Mouse (Mus musculus) spleen, adult 2 months (tissue): ENCODE results near the gene Ltbr. TPM values are rescaled to one million over a fixed set of nuclear protein-coding genes. Genes with fewer than 3 reads are reported as not detected.
"Not testable (repeated sequence)": the region's sequence is repeated elsewhere in the genome, so short reads cannot be mapped to it uniquely, and the experiment has no call there.

Experiments
- DNase-seq, 2 experiments: peaks; one replicate each; pipeline versions ENCODE4 v3.0.0 to v3.0.0-alpha.2; 2012 to 2021; ENCODE audit warnings: low spot score in 2 of 2, low read depth in 1 of 2
- H3K27ac ChIP-seq: fragments of 200-500 bp; 2 replicates; pipeline ENCODE4 v1.5.1; 2012; ENCODE audit warnings: low read length, inconsistent platforms; ENCODE audit not compliant: insufficient read depth
- H3K27me3 ChIP-seq: fragments of 200-500 bp; 2 replicates; pipeline ENCODE4 v1.6.1; 2012; ENCODE audit warnings: mild to moderate bottlenecking, moderate library complexity, low read length, inconsistent platforms; ENCODE audit not compliant: control insufficient read depth, insufficient read depth
- H3K36me3 ChIP-seq: fragments of 200-500 bp; 2 replicates; pipeline ENCODE4 v1.6.1; 2012; ENCODE audit warnings: mild to moderate bottlenecking, low read length, inconsistent platforms; ENCODE audit not compliant: control insufficient read depth, insufficient read depth
- H3K4me1 ChIP-seq: fragments of 200-500 bp; 2 replicates; pipeline ENCODE4 v1.6.1; 2011; ENCODE audit warnings: inconsistent platforms; ENCODE audit not compliant: control insufficient read depth, insufficient read depth, insufficient read length
- H3K4me3 ChIP-seq: fragments of 200-500 bp; 2 replicates; pipeline ENCODE4 v1.5.1; 2011; ENCODE audit warnings: mild to moderate bottlenecking, inconsistent platforms; ENCODE audit not compliant: insufficient read depth, insufficient read length; ENCODE audit errors: extremely low read depth
- CTCF ChIP-seq: fragments of 200-500 bp; IDR thresholded peaks from 2 replicates; pipeline ENCODE4 v1.5.1; 2011; ENCODE audit warnings: mild to moderate bottlenecking, inconsistent platforms; ENCODE audit not compliant: insufficient read depth, insufficient read length, insufficient replicate concordance; ENCODE audit errors: extremely low read depth
- POLR2A ChIP-seq: fragments of 200-500 bp; IDR thresholded peaks from 2 replicates; pipeline ENCODE4 v1.6.1; 2011; ENCODE audit warnings: low read depth, low read length, inconsistent platforms
- WGBS: fragments of 180-500 bp; shearing (Covaris S2); methylation state at CpG from one replicate; pipeline ENCODE4 v1.1.7; 2018; 5-methylcytosine and 5-hydroxymethylcytosine counted together
- polyA plus RNA-seq: library from polyadenylated mRNA; depleted of rRNA; stranded (reverse); fragments of >200 nt; gene quantifications from 2 replicates; pipeline ENCODE4 v1.2.3, GENCODE M21; 2012

The Ltbr gene
- polyA plus RNA-seq, 1 experiment = 22.8 TPM

GRCm38 (mm10) chr6:125314231-125314563, 512 bp upstream of the Ltbr start:
- 77% methylated on average over 7 of the region's 7 CpGs for WGBS
- peak overlapping the region; percentile 37; the same call in 1 of the 2 replicates for H3K27ac ChIP-seq

GRCm38 (mm10) chr6:125312581-125313355, 917 bp downstream of the Ltbr start:
- Histone ChIP-seq H3K4me3 (peak overlapping the region; percentile 50), H3K27me3 (peaks cover 8% of the 10 kb centered on the region; the same call in 1 of the 2 replicates), H3K27ac (no peak overlapping the region), H3K4me1 (no peaks in the 10 kb centered on the region), H3K36me3 (no peaks in the 10 kb centered on the region)
- 73% methylated on average over 22 of the region's 22 CpGs for WGBS
- TF ChIP-seq POLR2A (no peak), CTCF (no peak)
- no peak for DNase-seq

More at GRCm38 (mm10) chr6:125314231-125314563, 512 bp upstream of the Ltbr start:
- DNase-seq = no peak
- H3K36me3 ChIP-seq = no peaks in the 10 kb centered on the region
- H3K4me3 ChIP-seq = peak overlapping the region; percentile 42
- H3K4me1 ChIP-seq = no peaks in the 10 kb centered on the region
- TF ChIP-seq CTCF (no peak), POLR2A (no peak)
- H3K27me3 ChIP-seq = peaks cover 8% of the 10 kb centered on the region; the same call in 1 of the 2 replicates

- DNase-seq = no peak
- H3K27ac ChIP-seq = no peak overlapping the region
- TF ChIP-seq CTCF (no peak), POLR2A (no peak)
- 94% methylated on average over 9 of the region's 9 CpGs for WGBS
- no peaks in the 10 kb centered on the region for H3K36me3 ChIP-seq
- H3K4me3 ChIP-seq = no peak overlapping the region
- peaks cover 8% of the 10 kb centered on the region; the same call in 1 of the 2 replicates for H3K27me3 ChIP-seq
- H3K4me1 ChIP-seq = no peaks in the 10 kb centered on the region
Observed at GRCm38 (mm10) chr6:125312171-125312570, 1.5 kb downstream of the Ltbr start.

- no peaks in the 10 kb centered on the region for H3K36me3 ChIP-seq
- 93% methylated on average over 5 of the region's 5 CpGs for WGBS
- H3K4me3 ChIP-seq = no peak overlapping the region
- no peak for DNase-seq
- H3K4me1 ChIP-seq = no peaks in the 10 kb centered on the region
- TF ChIP-seq CTCF (no peak), POLR2A (no peak)
- peaks cover 8% of the 10 kb centered on the region; the same call in 1 of the 2 replicates for H3K27me3 ChIP-seq
- H3K27ac ChIP-seq = no peak overlapping the region
Observed at GRCm38 (mm10) chr6:125309406-125309805, 4.3 kb downstream of the Ltbr start.

DNA sequence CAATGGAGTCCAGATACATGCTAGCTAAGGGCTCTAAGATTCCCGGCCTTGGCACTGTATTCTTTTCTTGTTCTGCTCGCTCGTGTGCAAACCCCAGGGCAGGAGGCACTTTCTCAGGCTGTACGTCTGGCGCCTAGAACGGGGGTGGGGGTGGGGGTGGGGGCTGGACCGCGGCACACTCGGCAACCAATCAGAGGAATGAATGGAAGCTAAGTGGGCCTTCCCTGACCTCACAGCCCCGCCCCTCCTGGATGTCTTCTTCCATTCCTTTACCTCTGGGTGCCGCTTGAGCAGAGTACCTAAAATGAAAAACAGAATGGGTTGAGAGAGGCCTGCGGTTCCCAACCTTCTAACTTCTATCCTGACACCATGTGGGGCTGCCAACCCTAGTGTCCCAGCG, 4.8 kb downstream of the Ltbr start:
- no peaks in the 10 kb centered on the region for H3K36me3 ChIP-seq
- no peak for DNase-seq

DNA sequence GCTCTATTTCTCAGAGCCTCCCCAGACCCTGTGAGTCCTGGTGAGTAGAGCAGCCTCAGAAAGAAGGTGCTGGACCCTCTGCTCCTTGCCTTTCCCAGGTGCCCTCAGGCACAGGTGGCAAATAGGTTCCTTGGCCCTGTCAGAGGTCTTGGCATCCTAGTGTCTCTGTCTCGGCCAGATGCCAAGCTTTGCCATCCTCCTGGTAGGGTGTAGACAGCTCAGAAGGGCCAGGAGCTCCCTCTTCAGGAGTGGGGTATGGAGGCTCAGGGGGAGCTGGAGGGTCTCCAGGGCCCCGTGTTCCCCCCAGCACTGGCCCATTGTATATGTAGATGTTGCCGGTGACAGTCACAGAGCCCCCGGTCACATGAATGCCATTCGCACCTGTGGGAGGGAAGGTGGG, 6.6 kb downstream of the Ltbr start:
- no peak for DNase-seq
- TF ChIP-seq POLR2A = no peak
- TF ChIP-seq CTCF = no peak
- WGBS = 95% methylated on average over 5 of the region's 5 CpGs
- Histone ChIP-seq H3K4me1 (no peaks in the 10 kb centered on the region), H3K4me3 (no peak overlapping the region), H3K36me3 (no peaks in the 10 kb centered on the region), H3K27ac (no peak overlapping the region), H3K27me3 (no peaks in the 10 kb centered on the region)

More for the DNA sequence above, 4.8 kb downstream of the Ltbr start:
- TF ChIP-seq CTCF (no peak), POLR2A (no peak)
- Histone ChIP-seq H3K27me3 (peaks cover 6% of the 10 kb centered on the region; the same call in 1 of the 2 replicates), H3K27ac (no peak overlapping the region), H3K4me1 (no peaks in the 10 kb centered on the region), H3K4me3 (no peak overlapping the region)
- 85% methylated on average over 13 of the region's 13 CpGs for WGBS

DNA sequence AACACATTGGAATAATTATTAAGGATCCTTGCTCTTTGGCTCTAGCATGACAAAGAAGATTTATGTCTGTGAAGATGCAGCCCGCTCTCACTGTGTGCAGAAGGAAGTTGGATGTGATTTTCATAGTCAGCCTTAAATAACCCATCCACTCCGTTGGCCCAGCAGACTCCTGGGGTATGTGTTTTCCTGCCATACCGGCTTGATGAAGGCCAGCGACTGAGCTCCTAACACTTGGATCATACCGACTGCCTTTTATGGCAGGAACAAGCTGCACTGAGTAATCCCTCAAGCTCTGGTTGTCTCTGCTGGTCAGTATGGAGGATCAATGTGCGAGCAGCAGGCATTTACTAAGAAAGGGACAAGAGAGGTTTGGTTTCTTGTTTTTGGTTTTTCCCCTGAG, 8.2 kb downstream of the Ltbr start:
- 87% methylated on average over 6 of the region's 6 CpGs for WGBS
- Histone ChIP-seq H3K27me3 (no peaks in the 10 kb centered on the region), H3K27ac (no peak overlapping the region), H3K4me1 (no peaks in the 10 kb centered on the region), H3K4me3 (no peak overlapping the region), H3K36me3 (no peaks in the 10 kb centered on the region)
- no peak for TF ChIP-seq POLR2A
- no peak for TF ChIP-seq CTCF
- DNase-seq = no peak

- 89% methylated on average over 7 of the region's 7 CpGs for WGBS
- H3K27me3 ChIP-seq, H3K4me3 ChIP-seq, H3K4me1 ChIP-seq, H3K27ac ChIP-seq, H3K36me3 ChIP-seq, DNase-seq: not testable (repeated sequence)
Observed at GRCm38 (mm10) chr6:125304408-125304807, 9.3 kb downstream of the Ltbr start.
